Mouse (Mus musculus) heart, embryonic 15.5 days (tissue): ENCODE measurements at regions not wholly inside any gene's neighbourhood (a gene's known extent, or its start where the extent isn't known, plus 50 kb on each side); places are given as distances from the start of the nearest gene placed in this dataset. TPM values are rescaled to one million over a fixed set of nuclear protein-coding genes. Genes with fewer than 3 reads are reported as not detected.

Experiments used
- microRNA-seq: library from miRNA; unstranded; fragments of <30 nt; microRNA quantifications from one replicate; pipeline ENCODE4, GENCODE M21; 2016

Small RNA genes lying in the stretch of these regions (microRNA-seq; reads per million reads assigned to microRNA genes)
- not detected for gene Gm25649
